Mouse (Mus musculus) hindbrain, embryonic 16.5 days (tissue): ENCODE results near the gene Ctsl. TPM values are rescaled to one million over a fixed set of nuclear protein-coding genes. Genes with fewer than 3 reads are reported as not detected.

ENCODE experiments used
- ATAC-seq: fragments of 200-750 bp; cut with Nextera tagmentation; 2 replicates; pipeline ENCODE4 v1.8.0; 2017; ENCODE audit warnings: moderate TSS enrichment, moderate library complexity
- H3K27ac ChIP-seq: fragments of 300-500 bp; sonication (generic); 2 replicates; pipeline ENCODE4 v1.5.1; 2014; ENCODE audit warnings: low read depth, mild to moderate bottlenecking, control low read depth, low read length, moderate library complexity
- H3K27me3 ChIP-seq: fragments of 300-500 bp; sonication (generic); replicated peaks from 2 replicates; pipeline ENCODE4 v1.6.1; 2014; ENCODE audit warnings: low read length; ENCODE audit not compliant: control insufficient read depth, insufficient read depth
- H3K36me3 ChIP-seq: fragments of 300-500 bp; sonication (generic); 2 replicates; pipeline ENCODE4 v1.6.1; 2014; ENCODE audit warnings: mild to moderate bottlenecking, low read length, moderate library complexity, mixed read lengths; ENCODE audit not compliant: control insufficient read depth, insufficient read depth
- H3K4me1 ChIP-seq: fragments of 300-500 bp; sonication (generic); 2 replicates; pipeline ENCODE4 v1.6.1; 2014; ENCODE audit warnings: low read depth, low read length; ENCODE audit not compliant: control insufficient read depth, insufficient read depth
- H3K4me2 ChIP-seq: fragments of 300-500 bp; sonication (generic); 2 replicates; pipeline ENCODE4 v1.6.1; 2014; ENCODE audit warnings: mild to moderate bottlenecking, low read length, control low read depth, moderate library complexity
- H3K4me3 ChIP-seq: fragments of 300-500 bp; sonication (generic); 2 replicates; pipeline ENCODE4 v1.5.1; 2014; ENCODE audit warnings: mild to moderate bottlenecking, low read length, control low read depth, moderate library complexity
- H3K9ac ChIP-seq: fragments of 300-500 bp; sonication (generic); 2 replicates; pipeline ENCODE4 v1.6.1; 2014; ENCODE audit warnings: low read depth, mild to moderate bottlenecking, control low read depth, low read length, moderate library complexity
- H3K9me3 ChIP-seq: fragments of 300-500 bp; sonication (generic); 2 replicates; pipeline ENCODE4 v1.6.1; 2014; ENCODE audit warnings: mild to moderate bottlenecking, low read length, moderate library complexity; ENCODE audit not compliant: control insufficient read depth
- WGBS: fragments of 180-500 bp; shearing (Covaris S2); extraction: QIAGEN DNeasy Blood & Tissue Kit; methylation state at CpG from one replicate; pipeline ENCODE4 v1.1.7; 2014; 5-methylcytosine and 5-hydroxymethylcytosine counted together
- polyA plus RNA-seq: library from polyadenylated mRNA; unstranded; fragments of >200 nt; fragmentation: Nextera tagmentation; extraction: Ambion mirVana; gene quantifications from 2 replicates; pipeline ENCODE4 v1.2.1, GENCODE M21; 2015

Gene Ctsl
- polyA plus RNA-seq, 1 experiment from 2014 or later = 197 TPM

GRCm38 (mm10) chr13:64380251-64380650 lies 9.6 kb upstream of the Ctsl start:
- Histone ChIP-seq H3K4me1 (no peaks in the 10 kb centered on the region), H3K4me2 (no peak overlapping the region), H3K9ac (no peak overlapping the region), H3K27me3 (no peaks in the 10 kb centered on the region), H3K9me3 (no peaks in the 10 kb centered on the region), H3K4me3 (no peak overlapping the region), H3K36me3 (no peaks in the 10 kb centered on the region), H3K27ac (no peak overlapping the region)
- no peak for ATAC-seq
- WGBS = 93% methylated on average over 2 of the region's 2 CpGs

GRCm38 (mm10) chr13:64378601-64379000 lies 7.9 kb upstream of the Ctsl start:
- no peak overlapping the region for H3K27ac ChIP-seq
- WGBS = 85% methylated on average over 4 of the region's 4 CpGs

GRCm38 (mm10) chr13:64376472-64376871 lies 5.8 kb upstream of the Ctsl start:
- Histone ChIP-seq H3K4me3 (no peak overlapping the region), H3K9ac (no peak overlapping the region), H3K27ac (no peak overlapping the region), H3K36me3 (no peaks in the 10 kb centered on the region), H3K27me3 (no peaks in the 10 kb centered on the region), H3K4me2 (no peak overlapping the region), H3K4me1 (no peaks in the 10 kb centered on the region), H3K9me3 (no peaks in the 10 kb centered on the region)
- WGBS = 85% methylated on average over 2 of the region's 2 CpGs
- ATAC-seq = no peak

More at GRCm38 (mm10) chr13:64378601-64379000, 7.9 kb upstream of the Ctsl start:
- H3K4me3 ChIP-seq = no peak overlapping the region
- H3K4me2 ChIP-seq = no peak overlapping the region
- H3K9ac ChIP-seq = no peak overlapping the region
- no peaks in the 10 kb centered on the region for H3K9me3 ChIP-seq
- no peaks in the 10 kb centered on the region for H3K27me3 ChIP-seq
- no peaks in the 10 kb centered on the region for H3K36me3 ChIP-seq
- H3K4me1 ChIP-seq = no peaks in the 10 kb centered on the region
- ATAC-seq = no peak

GRCm38 (mm10) chr13:64375160-64375559 lies 4.5 kb upstream of the Ctsl start:
- no peak for ATAC-seq
- 71% methylated on average over 7 of the region's 7 CpGs for WGBS
- no peaks in the 10 kb centered on the region for H3K4me1 ChIP-seq
- no peak overlapping the region for H3K27ac ChIP-seq
- no peaks in the 10 kb centered on the region for H3K36me3 ChIP-seq
- no peak overlapping the region for H3K4me3 ChIP-seq
- no peaks in the 10 kb centered on the region for H3K9me3 ChIP-seq
- no peak overlapping the region for H3K9ac ChIP-seq
- H3K4me2 ChIP-seq = no peak overlapping the region
- no peaks in the 10 kb centered on the region for H3K27me3 ChIP-seq

- no peaks in the 10 kb centered on the region for H3K36me3 ChIP-seq
- no peak overlapping the region for H3K4me3 ChIP-seq
These were observed 3.0 kb upstream of the Ctsl start for GRCm38 (mm10) chr13:64373695-64374094.

GRCm38 (mm10) chr13:64369805-64370172 lies 901 bp downstream of the Ctsl start:
- ATAC-seq = peak; percentile 86
- under 1% methylated on average over 29 of the region's 29 CpGs for WGBS

More at GRCm38 (mm10) chr13:64373695-64374094, 3.0 kb upstream of the Ctsl start:
- H3K4me2 ChIP-seq = no peak overlapping the region
- H3K9me3 ChIP-seq = no peaks in the 10 kb centered on the region
- 3% methylated on average over 1 of the region's 1 CpGs for WGBS
- H3K4me1 ChIP-seq = peaks cover 6% of the 10 kb centered on the region
- H3K27me3 ChIP-seq = no peaks in the 10 kb centered on the region
- H3K27ac ChIP-seq = no peak overlapping the region
- ATAC-seq = no peak
- no peak overlapping the region for H3K9ac ChIP-seq

GRCm38 (mm10) chr13:64368596-64368995 lies 2.1 kb downstream of the Ctsl start:
- Histone ChIP-seq H3K27ac (no peak overlapping the region), H3K27me3 (no peaks in the 10 kb centered on the region), H3K9me3 (no peaks in the 10 kb centered on the region), H3K4me1 (peaks cover 9% of the 10 kb centered on the region), H3K4me2 (peak overlapping the region; percentile 90), H3K4me3 (no peak overlapping the region; the same call in 1 of the 2 replicates), H3K36me3 (peaks cover 25% of the 10 kb centered on the region), H3K9ac (no peak overlapping the region)
- 100% methylated on average over 1 of the region's 1 CpGs for WGBS
- ATAC-seq = no peak

More at GRCm38 (mm10) chr13:64369805-64370172, 901 bp downstream of the Ctsl start:
- H3K36me3 ChIP-seq = peaks cover 16% of the 10 kb centered on the region
- peak overlapping the region; percentile 82 for H3K9ac ChIP-seq
- H3K4me2 ChIP-seq = peak overlapping the region; percentile 90
- no peaks in the 10 kb centered on the region for H3K9me3 ChIP-seq
- peak overlapping the region; percentile 76 for H3K4me3 ChIP-seq
- peak overlapping the region; percentile 69 for H3K27ac ChIP-seq
- no peaks in the 10 kb centered on the region for H3K27me3 ChIP-seq
- peaks cover 9% of the 10 kb centered on the region for H3K4me1 ChIP-seq

GRCm38 (mm10) chr13:64367615-64368014 lies 3.1 kb downstream of the Ctsl start:
- Histone ChIP-seq H3K4me3 (no peak overlapping the region), H3K4me2 (no peak overlapping the region), H3K9ac (no peak overlapping the region), H3K27me3 (no peaks in the 10 kb centered on the region), H3K9me3 (no peaks in the 10 kb centered on the region), H3K27ac (no peak overlapping the region), H3K4me1 (peaks cover 9% of the 10 kb centered on the region), H3K36me3 (peaks cover 25% of the 10 kb centered on the region)
- 94% methylated on average over 5 of the region's 5 CpGs for WGBS
- ATAC-seq = no peak

GRCm38 (mm10) chr13:64365326-64365725 lies 5.4 kb downstream of the Ctsl start:
- no peak overlapping the region for H3K4me3 ChIP-seq
- no peak overlapping the region for H3K27ac ChIP-seq
- ATAC-seq = no peak
- H3K9me3 ChIP-seq = no peaks in the 10 kb centered on the region
- no peaks in the 10 kb centered on the region for H3K27me3 ChIP-seq
- H3K9ac ChIP-seq = no peak overlapping the region
- peaks cover 25% of the 10 kb centered on the region for H3K36me3 ChIP-seq
- H3K4me1 ChIP-seq = peaks cover 9% of the 10 kb centered on the region
- H3K4me2 ChIP-seq = no peak overlapping the region

- Histone ChIP-seq H3K36me3 (peaks cover 25% of the 10 kb centered on the region), H3K4me2 (no peak overlapping the region), H3K27ac (no peak overlapping the region), H3K27me3 (no peaks in the 10 kb centered on the region), H3K4me1 (peaks cover 9% of the 10 kb centered on the region), H3K4me3 (no peak overlapping the region), H3K9ac (no peak overlapping the region), H3K9me3 (no peaks in the 10 kb centered on the region)
- ATAC-seq = no peak
- 83% methylated on average over 2 of the region's 2 CpGs for WGBS
These were observed 6.4 kb downstream of the Ctsl start for GRCm38 (mm10) chr13:64364258-64364657.
